Mouse (Mus musculus): Measurements from ENCODE around the gene Olfr689. TPM values are rescaled to one million over a fixed set of nuclear protein-coding genes. Genes with fewer than 3 reads are reported as not detected.
A peak's percentile ranks its signal among the peaks of the same experiment; 100 is the strongest.
"Not testable (repeated sequence)": the region's sequence is repeated elsewhere in the genome, so short reads cannot be mapped to it uniquely, and the experiment has no call there.

The Olfr689 gene
- polyA plus RNA-seq (2015; fragmentation: Nextera tagmentation; extraction: Ambion mirVana) = not detected in 2 replicates

GRCm38 (mm10) chr7:105310865-105311264 lies at the start of gene Olfr689:
TSS of gene Olfr689 (plus strand) at chr7:105311165.
- H3K4me2 ChIP-seq (ENCODE audit: low read length) = no peak within 1 kb of the TSS
- WGBS = 64% methylated on average over 1 of the region's 1 CpGs
- ATAC-seq = no peak
- H3K4me3 ChIP-seq (replicated peaks; ENCODE audit: low read length) = no peak within 1 kb of the TSS
- H3K9ac ChIP-seq (replicated peaks; ENCODE audit: low read depth, low read length) = no peak within 1 kb of the TSS
- no peaks in the 10 kb centered on the region for H3K9me3 ChIP-seq (ENCODE audit: control insufficient read depth, low read length)
- no peaks in the 10 kb centered on the region for H3K27me3 ChIP-seq (replicated peaks; ENCODE audit: control insufficient read depth, insufficient read depth, low read length)
- H3K4me1 ChIP-seq (replicated peaks; ENCODE audit: control insufficient read depth, insufficient read depth, low read length) = no peaks in the 10 kb centered on the region
- no peak within 1 kb of the TSS for H3K27ac ChIP-seq (ENCODE audit: low read length)
- no peaks in the 10 kb centered on the region for H3K36me3 ChIP-seq (ENCODE audit: control insufficient read depth, insufficient read depth)

- Histone ChIP-seq H3K4me2 (ENCODE audit: low read length) (no peak overlapping the region), H3K9me3 (ENCODE audit: control insufficient read depth, low read length) (no peaks in the 10 kb centered on the region), H3K27me3 (replicated peaks; ENCODE audit: control insufficient read depth, insufficient read depth, low read length) (no peaks in the 10 kb centered on the region), H3K4me1 (replicated peaks; ENCODE audit: control insufficient read depth, insufficient read depth, low read length) (no peaks in the 10 kb centered on the region), H3K9ac (replicated peaks; ENCODE audit: low read depth, low read length) (no peak overlapping the region), H3K27ac (ENCODE audit: low read length) (no peak overlapping the region), H3K36me3 (ENCODE audit: control insufficient read depth, insufficient read depth) (no peaks in the 10 kb centered on the region), H3K4me3 (replicated peaks; ENCODE audit: low read length) (no peak overlapping the region)
- peak; percentile 50 for ATAC-seq
- 72% methylated on average over 7 of the region's 7 CpGs for WGBS
These were observed 38.5 kb upstream of the Olfr689 start for GRCm38 (mm10) chr7:105272426-105272825.

- H3K4me2 ChIP-seq (ENCODE audit: low read length) = no peak within 1 kb of the TSS
- no peak within 1 kb of the TSS for H3K27ac ChIP-seq (ENCODE audit: low read length)
- H3K9ac ChIP-seq (replicated peaks; ENCODE audit: low read depth, low read length) = no peak within 1 kb of the TSS
- ATAC-seq = no peak
- WGBS = 81% methylated on average over 6 of the region's 6 CpGs
- H3K4me1 ChIP-seq (replicated peaks; ENCODE audit: control insufficient read depth, insufficient read depth, low read length) = no peaks in the 10 kb centered on the region
- no peaks in the 10 kb centered on the region for H3K36me3 ChIP-seq (ENCODE audit: control insufficient read depth, insufficient read depth)
- H3K27me3 ChIP-seq (replicated peaks; ENCODE audit: control insufficient read depth, insufficient read depth, low read length) = no peaks in the 10 kb centered on the region
- no peak within 1 kb of the TSS for H3K4me3 ChIP-seq (replicated peaks; ENCODE audit: low read length)
- no peaks in the 10 kb centered on the region for H3K9me3 ChIP-seq (ENCODE audit: control insufficient read depth, low read length)
These were observed 23.2 kb upstream of the Olfr689 start, which contains the start of gene Olfr688 for GRCm38 (mm10) chr7:105287795-105288194. TSS of gene Olfr688 (plus strand) at chr7:105288095.

- Histone ChIP-seq H3K27me3 (replicated peaks; ENCODE audit: control insufficient read depth, insufficient read depth, low read length) (no peaks in the 10 kb centered on the region), H3K36me3 (ENCODE audit: control insufficient read depth, insufficient read depth) (no peaks in the 10 kb centered on the region), H3K4me3 (replicated peaks; ENCODE audit: low read length) (no peak overlapping the region), H3K9ac (replicated peaks; ENCODE audit: low read depth, low read length) (no peak overlapping the region), H3K4me2 (ENCODE audit: low read length) (no peak overlapping the region), H3K9me3 (ENCODE audit: control insufficient read depth, low read length) (no peaks in the 10 kb centered on the region), H3K27ac (ENCODE audit: low read length) (no peak overlapping the region), H3K4me1 (replicated peaks; ENCODE audit: control insufficient read depth, insufficient read depth, low read length) (no peaks in the 10 kb centered on the region)
- no peak for ATAC-seq
These were observed 20.9 kb upstream of the Olfr689 start for GRCm38 (mm10) chr7:105290051-105290450.

- Histone ChIP-seq H3K9ac (replicated peaks; ENCODE audit: low read depth, low read length) (no peak overlapping the region), H3K4me2 (ENCODE audit: low read length) (no peak overlapping the region), H3K4me1 (replicated peaks; ENCODE audit: control insufficient read depth, insufficient read depth, low read length) (no peaks in the 10 kb centered on the region), H3K4me3 (replicated peaks; ENCODE audit: low read length) (no peak overlapping the region), H3K27ac (ENCODE audit: low read length) (no peak overlapping the region), H3K27me3 (replicated peaks; ENCODE audit: control insufficient read depth, insufficient read depth, low read length) (no peaks in the 10 kb centered on the region), H3K9me3 (ENCODE audit: control insufficient read depth, low read length) (no peaks in the 10 kb centered on the region), H3K36me3 (ENCODE audit: control insufficient read depth, insufficient read depth) (no peaks in the 10 kb centered on the region)
- 83% methylated on average over 2 of the region's 2 CpGs for WGBS
- no peak for ATAC-seq
These were observed 14.3 kb downstream of the Olfr689 start for GRCm38 (mm10) chr7:105325302-105325701.

- Histone ChIP-seq H3K27me3 (replicated peaks; ENCODE audit: control insufficient read depth, insufficient read depth, low read length) (no peaks in the 10 kb centered on the region), H3K4me1 (replicated peaks; ENCODE audit: control insufficient read depth, insufficient read depth, low read length) (no peaks in the 10 kb centered on the region), H3K9ac (replicated peaks; ENCODE audit: low read depth, low read length) (no peak within 1 kb of the TSS), H3K9me3 (ENCODE audit: control insufficient read depth, low read length) (no peaks in the 10 kb centered on the region), H3K4me2 (ENCODE audit: low read length) (no peak within 1 kb of the TSS), H3K27ac (ENCODE audit: low read length) (no peak within 1 kb of the TSS), H3K36me3 (ENCODE audit: control insufficient read depth, insufficient read depth) (no peaks in the 10 kb centered on the region), H3K4me3 (replicated peaks; ENCODE audit: low read length) (no peak within 1 kb of the TSS)
- WGBS = 81% methylated on average over 1 of the region's 1 CpGs
- no peak for ATAC-seq
These were observed 23.0 kb downstream of the Olfr689 start, which contains the start of gene Olfr690 for GRCm38 (mm10) chr7:105334004-105334403. TSS of gene Olfr690 (minus strand) at chr7:105334104.

- no peak within 1 kb of the TSS for H3K9ac ChIP-seq (replicated peaks; ENCODE audit: low read depth, low read length)
- H3K36me3 ChIP-seq (ENCODE audit: control insufficient read depth, insufficient read depth) = no peaks in the 10 kb centered on the region
- no peak within 1 kb of the TSS for H3K4me2 ChIP-seq (ENCODE audit: low read length)
- no peaks in the 10 kb centered on the region for H3K4me1 ChIP-seq (replicated peaks; ENCODE audit: control insufficient read depth, insufficient read depth, low read length)
- ATAC-seq = no peak
- no peaks in the 10 kb centered on the region for H3K9me3 ChIP-seq (ENCODE audit: control insufficient read depth, low read length)
- WGBS = 64% methylated on average over 1 of the region's 1 CpGs
- no peak within 1 kb of the TSS for H3K4me3 ChIP-seq (replicated peaks; ENCODE audit: low read length)
- H3K27me3 ChIP-seq (replicated peaks; ENCODE audit: control insufficient read depth, insufficient read depth, low read length) = no peaks in the 10 kb centered on the region
- no peak within 1 kb of the TSS for H3K27ac ChIP-seq (ENCODE audit: low read length)
These were observed 31.2 kb downstream of the Olfr689 start, which contains the start of gene Olfr691 for GRCm38 (mm10) chr7:105342170-105342569. TSS of gene Olfr691 (minus strand) at chr7:105342270.

GRCm38 (mm10) chr7:105342752-105343151 lies 31.8 kb downstream of the Olfr689 start:
- H3K4me2 ChIP-seq (ENCODE audit: low read length) = no peak overlapping the region
- H3K27me3 ChIP-seq (replicated peaks; ENCODE audit: control insufficient read depth, insufficient read depth, low read length) = no peaks in the 10 kb centered on the region
- no peaks in the 10 kb centered on the region for H3K4me1 ChIP-seq (replicated peaks; ENCODE audit: control insufficient read depth, insufficient read depth, low read length)
- no peak overlapping the region for H3K9ac ChIP-seq (replicated peaks; ENCODE audit: low read depth, low read length)
- no peak overlapping the region for H3K27ac ChIP-seq (ENCODE audit: low read length)
- no peaks in the 10 kb centered on the region for H3K36me3 ChIP-seq (ENCODE audit: control insufficient read depth, insufficient read depth)
- no peak for ATAC-seq
- WGBS = 73% methylated on average over 2 of the region's 2 CpGs
- no peaks in the 10 kb centered on the region for H3K9me3 ChIP-seq (ENCODE audit: control insufficient read depth, low read length)
- H3K4me3 ChIP-seq (replicated peaks; ENCODE audit: low read length) = no peak overlapping the region

GRCm38 (mm10) chr7:105356064-105356463 lies 45.1 kb downstream of the Olfr689 start:
- ATAC-seq; H3K27me3 ChIP-seq (replicated peaks; ENCODE audit: control insufficient read depth, insufficient read depth, low read length); H3K4me1 ChIP-seq (replicated peaks; ENCODE audit: control insufficient read depth, insufficient read depth, low read length); H3K36me3 ChIP-seq (ENCODE audit: control insufficient read depth, insufficient read depth); H3K27ac ChIP-seq (ENCODE audit: low read length); H3K4me2 ChIP-seq (ENCODE audit: low read length); H3K4me3 ChIP-seq (replicated peaks; ENCODE audit: low read length); H3K9ac ChIP-seq (replicated peaks; ENCODE audit: low read depth, low read length); H3K9me3 ChIP-seq (ENCODE audit: control insufficient read depth, low read length): not testable (repeated sequence)
- WGBS = no CpG with 5 or more reads among the region's 5 CpGs

GRCm38 (mm10) chr7:105356487-105356886 lies 45.5 kb downstream of the Olfr689 start:
- not testable (repeated sequence) for H3K4me2 ChIP-seq (ENCODE audit: low read length); H3K36me3 ChIP-seq (ENCODE audit: control insufficient read depth, insufficient read depth); H3K9me3 ChIP-seq (ENCODE audit: control insufficient read depth, low read length); H3K4me3 ChIP-seq (replicated peaks; ENCODE audit: low read length); H3K27ac ChIP-seq (ENCODE audit: low read length); H3K27me3 ChIP-seq (replicated peaks; ENCODE audit: control insufficient read depth, insufficient read depth, low read length); H3K9ac ChIP-seq (replicated peaks; ENCODE audit: low read depth, low read length); ATAC-seq; H3K4me1 ChIP-seq (replicated peaks; ENCODE audit: control insufficient read depth, insufficient read depth, low read length)
- WGBS = 100% methylated on average over 1 of the region's 2 CpGs

Measured in forebrain, embryonic 16.5 days (tissue).